In the genomic region with DNA sequence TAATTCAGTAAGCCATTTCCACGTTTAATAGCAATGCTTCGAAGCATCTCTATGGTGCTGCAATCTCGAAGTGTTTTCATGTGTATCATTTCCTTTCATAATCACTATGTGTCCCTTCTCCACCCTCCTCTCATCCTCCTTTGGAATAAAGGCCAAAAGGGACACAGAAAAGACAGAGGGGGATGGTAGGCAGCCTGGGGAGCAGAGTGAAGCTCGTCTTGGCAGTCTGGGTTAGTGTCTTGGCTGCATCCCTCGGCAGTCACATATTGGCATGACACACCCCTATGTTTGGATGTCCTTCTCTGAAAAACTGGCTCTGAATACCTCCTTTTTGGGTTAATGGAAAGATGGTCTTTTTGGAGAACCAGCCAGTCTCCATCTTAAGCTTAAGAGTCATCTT, we compare ENCODE assay signal across 22 mouse cellular contexts. TPM values are rescaled to one million over a fixed set of nuclear protein-coding genes. Genes with fewer than 3 reads are reported as not detected.
DNase-seq lines count a peak whose midpoint lies in the region; ATAC-seq and TF ChIP-seq lines count a peak whose summit lies in the region.
"Had no signal": no experiment of that assay in that cellular context is flagged by ENCODE, and none has a peak within 500 bp of the region (broad histone marks: within the 10 kb centered on the region; RNA-seq: fewer than 3 reads in every experiment).

No protein-coding gene starts in this region.

- no peak for TF ChIP-seq CTCF in gastrocnemius, adult 2 months (IDR thresholded peaks at IDR 0.05)

- ATAC-seq in heart, embryonic 12.5 days (ENCODE audit: insufficient number of reproducible peaks, low FRiP score), result no peak
- no peak for ATAC-seq in neural tube, embryonic 15.5 days (ENCODE audit: low FRiP score)
- ATAC-seq: forebrain, embryonic 16.5 days; midbrain, embryonic 16.5 days had no signal

- WGBS in heart, embryonic 12.5 days, result 80% methylated on average over 5 of the region's 5 CpGs
- 67% methylated on average over 5 of the region's 5 CpGs for WGBS in neural tube, embryonic 15.5 days

- H3K4me1 ChIP-seq in heart, embryonic 12.5 days (replicated peaks), result peaks cover 24% of the 10 kb centered on the region
- H3K4me1 ChIP-seq in neural tube, embryonic 15.5 days, result 0 out of 2 replicates have a peak, but pooled peaks cover 4% of the 10 kb centered on the region

- H3K9me3 ChIP-seq in heart, embryonic 12.5 days (replicated peaks), result peaks cover 5% of the 10 kb centered on the region
- no peaks in the 10 kb centered on the region for H3K9me3 ChIP-seq in neural tube, embryonic 15.5 days (replicated peaks)
- H3K9me3 ChIP-seq: embryonic facial prominence, embryonic 13.5 days; neural tube, embryonic 12.5 days had no signal

- H3K27me3 ChIP-seq in heart, embryonic 12.5 days (replicated peaks), result no peaks in the 10 kb centered on the region
- H3K27me3 ChIP-seq in neural tube, embryonic 15.5 days (replicated peaks), result no peaks in the 10 kb centered on the region
- H3K27me3 ChIP-seq: embryonic facial prominence, embryonic 13.5 days; neural tube, embryonic 12.5 days had no signal

- peak; percentile 68 for DNase-seq in gastrocnemius, adult 2 months
- no peak for DNase-seq in gastrocnemius, postnatal 4 days (ENCODE audit: low spot score in 2 of 2)
- peak; percentile 6 for DNase-seq in heart, postnatal 4 days
- DNase-seq in neural tube, embryonic 10.5 days (ENCODE audit: extremely low spot score, low spot score), result no peak
- DNase-seq in thymus, postnatal 4 days, result no peak
- DNase-seq: adrenal gland, postnatal 25 days; B cell, adult 2 months; cerebellum, adult 9-10 months; kidney, adult 11 months; kidney, postnatal 14 days; layer of hippocampus, adult 9-11 months; right cerebral cortex, postnatal 4 days; thymus, adult 2 months; thymus, postnatal 36 days had no signal

- no peak overlapping the region for H3K9ac ChIP-seq in heart, embryonic 12.5 days
- H3K9ac ChIP-seq in neural tube, embryonic 15.5 days (replicated peaks), result no peak overlapping the region
- H3K9ac ChIP-seq: embryonic facial prominence, embryonic 13.5 days; hindbrain, embryonic 14.5 days; neural tube, embryonic 12.5 days had no signal

- no peak overlapping the region for H3K4me2 ChIP-seq in heart, embryonic 12.5 days
- H3K4me2 ChIP-seq in neural tube, embryonic 15.5 days, result no peak overlapping the region
- H3K4me2 ChIP-seq: embryonic facial prominence, embryonic 13.5 days; hindbrain, embryonic 14.5 days; liver, embryonic 11.5 days; neural tube, embryonic 12.5 days had no signal

- no peaks in the 10 kb centered on the region for H3K36me3 ChIP-seq in heart, embryonic 12.5 days
- no peaks in the 10 kb centered on the region for H3K36me3 ChIP-seq in neural tube, embryonic 15.5 days
- H3K36me3 ChIP-seq: embryonic facial prominence, embryonic 13.5 days; neural tube, embryonic 12.5 days had no signal

- H3K4me3 ChIP-seq in gastrocnemius, adult 2 months, result no peak overlapping the region
- no peak overlapping the region for H3K4me3 ChIP-seq in heart, embryonic 12.5 days
- no peak overlapping the region for H3K4me3 ChIP-seq in neural tube, embryonic 15.5 days (replicated peaks)
- H3K4me3 ChIP-seq: embryonic facial prominence, embryonic 13.5 days; neural tube, embryonic 12.5 days had no signal

- intact Hi-C loops in gastrocnemius, adult 2 months (cut with DNase I), result no loop called here

- peak overlapping the region; percentile 88 for H3K27ac ChIP-seq in gastrocnemius, adult 2 months
- H3K27ac ChIP-seq in heart, embryonic 12.5 days (ENCODE audit: poor library complexity, severe bottlenecking), result no peak overlapping the region
- H3K27ac ChIP-seq in neural tube, embryonic 15.5 days (replicated peaks), result 0 out of 2 replicates have a peak overlapping the region, but pooled peaks have one; percentile 5
- H3K27ac ChIP-seq: embryonic facial prominence, embryonic 13.5 days; hindbrain, embryonic 14.5 days; neural tube, embryonic 12.5 days had no signal

RNA-seq across cellular contexts. Expression of a gene that starts 56.9 kb away (rescaled TPM):
- total RNA-seq in gastrocnemius, adult 2 months (2021), result 1 to 10 TPM; 3.1 to 7.8 TPM
- 1 to 10 TPM; 6.0 to 6.4 TPM for total RNA-seq in gastrocnemius, postnatal 4 days (2021)
- 10 to 100 TPM in 1 of 2 experiments, 1 to 10 TPM in 1; 7.2 to 10.1 TPM for total RNA-seq in heart, postnatal 4 days (2021)
- polyA plus RNA-seq in heart, embryonic 12.5 days (2016; fragmentation: Nextera tagmentation; extraction: Ambion mirVana), result 0.12 and 0.36 TPM in 2 replicates
- polyA plus RNA-seq in neural tube, embryonic 15.5 days (2015; fragmentation: Nextera tagmentation; extraction: Ambion mirVana), result 0.87 and 0.89 TPM in 2 replicates

Comparison
In these comparisons a context has a peak if more than half of its experiments do, and no peak if none do; other contexts are left out.
1. DNase-seq: peak in gastrocnemius, adult 2 months (single experiment) and heart, postnatal 4 days (single experiment); none in gastrocnemius, postnatal 4 days (0 of 2), neural tube, embryonic 10.5 days (single experiment) and thymus, postnatal 4 days (single experiment).